Mouse (Mus musculus) embryonic fibroblast, embryonic 13.5 days (primary cell): ENCODE data around the gene Spata6. TPM values are rescaled to one million over a fixed set of nuclear protein-coding genes. Genes with fewer than 3 reads are reported as not detected.

Source experiments
- H3K27ac ChIP-seq: 2 replicates; pipeline ENCODE4 v1.5.1; 2012; ENCODE audit warnings: low read length, control low read depth, inconsistent platforms; ENCODE audit not compliant: insufficient read depth
- H3K4me1 ChIP-seq: 2 replicates; pipeline ENCODE4 v1.6.1; 2011; ENCODE audit warnings: low read length; ENCODE audit not compliant: control insufficient read depth, insufficient read depth
- H3K4me3 ChIP-seq: 2 replicates; pipeline ENCODE4 v1.5.1; 2011; ENCODE audit warnings: mild to moderate bottlenecking, control low read depth, low read length; ENCODE audit not compliant: insufficient read depth
- CTCF ChIP-seq: IDR thresholded peaks from 2 replicates; pipeline ENCODE4 v1.5.1; 2011; ENCODE audit warnings: mild to moderate bottlenecking, control low read depth, low read length, moderate library complexity, borderline replicate concordance; ENCODE audit not compliant: insufficient read depth
- POLR2A ChIP-seq: IDR thresholded peaks from 2 replicates; pipeline ENCODE4 v1.6.1; 2011; ENCODE audit warnings: low read depth, mild to moderate bottlenecking, control low read depth, low read length, moderate library complexity
- polyA plus RNA-seq: library from polyadenylated mRNA; stranded (reverse); fragments of >200 nt; gene quantifications from 2 replicates; pipeline ENCODE4 v1.2.4, GENCODE M21; 2011; ENCODE audit warnings: low read depth; ENCODE audit not compliant: missing spikeins, insufficient read length

Gene Spata6
- polyA plus RNA-seq, 1 experiment: 57.7 TPM

DNA sequence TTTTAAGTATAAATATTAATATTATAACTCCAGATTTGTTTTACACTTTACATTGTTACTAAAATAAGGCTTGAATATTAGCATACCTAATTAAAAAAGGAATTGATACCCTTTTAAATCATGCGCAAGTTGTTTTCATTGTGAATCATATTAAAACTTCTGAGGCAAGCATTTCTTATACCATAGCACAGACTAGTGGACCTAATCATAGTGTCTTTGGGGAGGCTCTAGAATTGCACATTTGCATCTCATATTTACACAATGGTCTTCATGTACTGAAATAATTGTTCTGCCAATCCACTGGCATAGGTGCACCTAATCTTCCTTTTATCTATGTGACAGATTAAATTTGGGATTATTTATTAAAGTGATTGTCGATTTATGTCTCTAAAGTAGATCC lies 83.4 kb downstream of the Spata6 start:
- Histone ChIP-seq H3K4me3 (no peak overlapping the region), H3K4me1 (no peaks in the 10 kb centered on the region)
- TF ChIP-seq POLR2A (no peak), CTCF (no peak)

DNA sequence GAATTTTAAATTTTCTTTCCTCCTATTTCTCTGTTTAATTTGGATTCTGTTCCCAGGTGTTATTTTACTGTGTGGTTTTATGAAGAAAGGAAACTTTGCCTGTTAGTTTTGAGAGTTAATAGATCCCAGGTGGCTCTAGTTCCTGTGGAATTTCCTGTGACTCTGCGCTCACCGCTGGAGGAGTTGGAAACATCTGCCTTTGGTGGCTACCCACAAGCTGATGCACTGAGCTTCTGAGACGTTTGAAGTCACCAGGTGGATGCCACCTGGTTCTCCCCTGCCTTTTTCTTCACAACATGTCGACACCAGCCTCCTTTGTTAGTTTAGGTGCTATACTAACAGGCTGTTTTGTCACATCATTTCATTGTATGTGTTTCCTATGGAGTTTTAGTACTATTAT lies 97.7 kb downstream of the Spata6 start:
- Histone ChIP-seq H3K4me3 (no peak overlapping the region), H3K4me1 (peaks cover 3% of the 10 kb centered on the region; the same call in 1 of the 2 replicates), H3K27ac (no peak overlapping the region)
- TF ChIP-seq CTCF (no peak), POLR2A (no peak)

More for the DNA sequence above, 83.4 kb downstream of the Spata6 start:
- no peak overlapping the region for H3K27ac ChIP-seq

- H3K4me1 ChIP-seq: no peaks in the 10 kb centered on the region
- no peak overlapping the region for H3K4me3 ChIP-seq
- TF ChIP-seq POLR2A (no peak), CTCF (no peak)
- no peak overlapping the region for H3K27ac ChIP-seq
Measured at GRCm38 (mm10) chr4:111838882-111839281, 119.1 kb downstream of the Spata6 start.

DNA sequence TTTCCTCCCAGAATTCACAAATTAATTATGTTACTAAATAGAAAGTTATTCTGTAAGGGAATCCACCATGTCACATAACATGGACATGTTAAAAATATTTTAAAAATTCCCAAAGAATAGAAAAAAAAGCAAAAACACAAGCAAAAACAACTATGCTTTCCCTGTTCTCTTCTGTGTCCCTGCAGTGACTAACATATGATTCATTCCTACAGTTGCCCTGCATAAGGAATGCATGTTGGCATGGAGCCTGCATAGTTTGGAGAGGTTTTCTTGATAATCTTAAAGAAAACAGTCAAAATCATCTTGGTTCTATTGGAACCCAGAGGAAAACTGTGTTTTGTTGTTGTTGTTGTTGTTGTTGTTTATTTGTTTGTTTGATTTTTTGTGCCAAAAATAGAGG lies 132.8 kb downstream of the Spata6 start:
- TF ChIP-seq CTCF: no peak
- TF ChIP-seq POLR2A: no peak
- Histone ChIP-seq H3K4me1 (no peaks in the 10 kb centered on the region), H3K27ac (no peak overlapping the region), H3K4me3 (no peak overlapping the region)

DNA sequence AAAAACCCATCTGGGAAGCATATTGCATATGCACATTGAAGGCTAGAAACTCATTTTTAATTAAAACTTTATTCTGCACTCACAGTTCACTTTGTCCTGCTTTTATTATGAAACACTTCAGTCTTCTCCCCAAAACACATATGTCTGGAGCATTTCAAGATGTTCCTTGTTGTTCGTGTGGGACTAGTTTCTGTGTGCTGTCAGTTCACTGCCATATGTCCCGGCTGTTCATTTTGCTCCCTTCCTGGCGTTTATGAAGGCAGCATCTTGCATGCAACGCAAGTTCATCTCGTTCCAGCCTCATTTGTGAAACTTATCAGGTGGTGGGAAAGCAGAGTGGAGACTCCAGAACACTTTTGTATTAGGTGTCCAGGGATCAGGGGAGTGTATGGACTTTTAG lies 146.9 kb downstream of the Spata6 start:
- no peak for TF ChIP-seq POLR2A
- no peak for TF ChIP-seq CTCF
- Histone ChIP-seq H3K4me3 (no peak overlapping the region), H3K4me1 (no peaks in the 10 kb centered on the region), H3K27ac (no peak overlapping the region)

GRCm38 (mm10) chr4:111867743-111868401 lies 148.1 kb downstream of the Spata6 start:
- Histone ChIP-seq H3K4me1 (no peaks in the 10 kb centered on the region), H3K27ac (no peak overlapping the region), H3K4me3 (no peak overlapping the region)
- TF ChIP-seq CTCF: no peak
- TF ChIP-seq POLR2A: no peak

Other genes starting within 250 kb of the Spata6 start
- gene Slc5a9, start 182.9 kb downstream of the Spata6 start, polyA plus RNA-seq: not detected in 2 replicates
- gene Skint8, start 199.4 kb downstream of the Spata6 start, polyA plus RNA-seq: not detected in 2 replicates